Mouse (Mus musculus) E14TG2a.4 (cell line): Measurements from ENCODE around the gene Tmem170.

Experiments used
- CTCF ChIP-seq: conservative IDR thresholded peaks from 2 replicates; pipeline ENCODE4 v1.5.1; 2014; ENCODE audit warnings: low read length
- NANOG ChIP-seq: IDR thresholded peaks from 2 replicates; pipeline ENCODE4 v1.6.1; 2014; ENCODE audit warnings: borderline replicate concordance, low read length, mixed read lengths

- no peak for TF ChIP-seq CTCF
- TF ChIP-seq NANOG = no peak
These were observed 56.5 kb downstream of the Tmem170 start for GRCm38 (mm10) chr8:111820018-111820417.
